Mouse (Mus musculus): ENCODE results near the gene Troap.

DNA sequence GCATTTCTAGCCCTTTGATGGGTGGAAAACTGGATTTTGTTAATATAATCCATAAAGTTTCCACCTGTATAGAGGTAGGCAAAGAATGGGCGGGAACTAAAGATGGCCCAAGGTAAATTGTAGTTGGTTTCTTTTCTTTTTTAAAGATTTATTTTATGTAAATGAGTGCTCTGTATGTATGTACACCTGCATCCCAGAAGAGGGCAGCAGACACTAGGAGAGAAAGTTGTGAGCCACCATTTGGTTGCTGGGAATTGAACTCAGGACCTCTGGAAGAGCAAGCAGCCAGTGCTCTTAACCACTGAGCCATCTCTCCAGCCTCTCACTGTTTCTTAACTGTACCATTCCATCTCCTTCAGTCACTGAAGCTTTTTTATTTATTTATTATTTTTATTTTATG lies 2.4 kb upstream of the Troap start:
- TF ChIP-seq CTCF (IDR thresholded peaks at IDR 0.05; ENCODE audit: low read depth, low read length) (no peak), POLR2AphosphoS5 (IDR thresholded peaks at IDR 0.05; ENCODE audit: insufficient replicate concordance, low read depth, low read length) (no peak), GATA1 (IDR thresholded peaks at IDR 0.05; ENCODE audit: borderline replicate concordance, low read length) (no peak)
